Mouse (Mus musculus): ENCODE measurements at regions not wholly inside any gene's neighbourhood (a gene's known extent, or its start where the extent isn't known, plus 50 kb on each side); places are given as distances from the start of the nearest gene placed in this dataset.
A peak's percentile ranks its signal among the peaks of the same experiment; 100 is the strongest.

- no peak for DNase-seq
Measured at GRCm38 (mm10) chr11:112839721-112840494, 57.9 kb downstream of the Sox9 start.

DNA sequence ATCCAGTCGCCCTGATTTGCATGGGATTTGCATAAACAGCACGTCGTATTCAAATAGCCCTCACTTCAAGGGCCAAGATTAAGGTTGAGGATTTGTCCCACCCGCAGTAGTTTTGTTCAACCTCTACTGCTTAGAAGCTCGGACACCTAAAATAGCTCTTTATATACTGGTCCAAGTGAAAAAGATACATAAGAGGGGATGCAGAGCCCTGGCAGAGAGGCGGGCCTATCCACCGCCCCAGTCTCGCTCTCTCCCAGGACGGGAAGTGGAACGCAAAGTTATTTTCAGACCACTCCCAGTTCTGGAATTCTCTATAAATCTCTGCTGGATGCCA lies 58.4 kb downstream of the Sox9 start:
- no peak for DNase-seq

GRCm38 (mm10) chr11:112844258-112844901 lies 62.4 kb downstream of the Sox9 start:
- DNase-seq, result no peak

- no peak for DNase-seq
Measured at GRCm38 (mm10) chr11:112847146-112847545, 65.1 kb downstream of the Sox9 start.

- no peak for DNase-seq
Measured at GRCm38 (mm10) chr11:112847851-112848250, 65.8 kb downstream of the Sox9 start.

DNA sequence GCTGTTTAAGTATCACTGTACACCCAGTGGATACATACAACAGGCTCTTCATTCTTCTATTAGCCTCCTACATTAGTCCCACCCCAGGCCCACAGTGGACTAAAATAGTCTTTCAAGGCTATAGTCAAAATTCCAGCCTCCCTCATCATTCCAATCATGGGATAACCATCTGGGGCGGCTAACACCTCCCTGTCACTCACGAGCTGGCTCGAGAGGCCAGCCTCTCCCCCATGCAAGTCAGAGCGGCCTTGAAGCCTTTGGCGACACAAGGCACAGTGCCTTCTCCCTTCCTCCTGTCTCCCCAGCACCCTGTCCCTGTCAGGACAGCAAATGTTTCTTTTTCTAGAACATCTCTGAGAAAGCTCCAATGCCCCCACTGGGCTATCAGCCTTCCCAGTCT lies 68.0 kb downstream of the Sox9 start:
- DNase-seq, result no peak

- DNase-seq, result no peak
Measured at GRCm38 (mm10) chr11:112850532-112851272, 68.7 kb downstream of the Sox9 start.

GRCm38 (mm10) chr11:112851321-112851720 lies 69.3 kb downstream of the Sox9 start:
- no peak for DNase-seq

- no peak for DNase-seq
Measured at GRCm38 (mm10) chr11:112855975-112856374, 74.0 kb downstream of the Sox9 start.

- DNase-seq, result no peak
Measured at GRCm38 (mm10) chr11:112859309-112859708, 77.3 kb downstream of the Sox9 start.

DNA sequence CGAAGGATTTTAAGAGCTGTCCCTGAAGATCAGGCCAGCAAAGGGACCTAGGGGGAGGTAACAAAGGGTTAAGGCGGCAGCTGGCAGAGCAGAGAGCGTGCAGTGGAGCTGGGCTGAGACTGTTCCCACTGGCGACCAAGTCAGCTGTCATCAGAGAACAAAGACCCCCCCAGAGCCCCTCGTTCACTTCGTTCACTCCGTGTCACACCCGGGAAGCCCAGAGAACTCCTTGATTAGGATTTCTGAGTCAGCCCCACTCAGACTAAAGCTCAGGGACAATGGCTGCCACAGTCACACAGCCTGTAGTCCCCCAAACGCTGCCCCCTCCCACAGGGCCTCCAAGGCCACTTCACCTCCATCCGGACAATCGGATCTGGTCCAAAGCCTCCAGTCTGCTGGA lies 78.8 kb downstream of the Sox9 start:
- DNase-seq, result peak; percentile 50 to 57

- DNase-seq, result no peak
Measured at GRCm38 (mm10) chr11:112861233-112861632, 79.2 kb downstream of the Sox9 start.

- no peak for DNase-seq
Measured at GRCm38 (mm10) chr11:112865836-112866235, 83.8 kb downstream of the Sox9 start.

- DNase-seq, result no peak
Measured at GRCm38 (mm10) chr11:112869571-112869970, 87.5 kb downstream of the Sox9 start.

GRCm38 (mm10) chr11:112870201-112871035 lies 88.4 kb downstream of the Sox9 start:
- peak; percentile 34 to 46 for DNase-seq

DNA sequence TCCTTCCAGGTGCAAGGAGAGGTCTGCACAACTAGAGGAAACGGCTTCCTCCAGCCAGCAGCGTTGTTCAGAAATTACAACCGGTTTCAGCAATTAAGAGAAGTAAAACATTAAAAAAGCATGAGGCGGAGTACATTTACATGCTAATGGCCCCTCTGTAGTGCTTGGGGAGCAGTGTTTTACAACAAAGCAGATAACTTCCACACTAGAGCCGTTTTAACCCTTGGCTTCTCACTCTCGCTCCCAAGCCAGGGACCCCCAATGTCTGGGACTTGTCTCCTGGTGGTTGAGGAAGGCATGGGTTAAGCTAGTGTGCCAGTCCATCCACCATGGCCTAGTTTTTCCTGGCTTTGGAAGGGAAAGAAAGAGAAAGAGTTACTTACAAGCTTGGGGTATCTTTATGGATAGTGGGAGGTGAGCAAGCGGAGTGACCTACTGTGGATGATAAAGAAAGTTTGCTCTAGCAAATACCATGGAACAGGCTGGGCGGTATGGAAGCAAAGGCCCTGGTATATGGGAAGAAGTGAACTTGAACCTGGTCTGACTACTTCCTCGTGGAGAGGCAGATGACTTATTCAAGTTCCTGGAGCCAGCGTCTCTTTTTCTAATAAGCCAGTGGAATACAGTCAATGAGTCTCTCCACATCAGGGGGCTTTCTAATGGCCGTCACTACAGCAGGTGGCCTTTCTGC lies 90.8 kb downstream of the Sox9 start:
- DNase-seq, result no peak

DNA sequence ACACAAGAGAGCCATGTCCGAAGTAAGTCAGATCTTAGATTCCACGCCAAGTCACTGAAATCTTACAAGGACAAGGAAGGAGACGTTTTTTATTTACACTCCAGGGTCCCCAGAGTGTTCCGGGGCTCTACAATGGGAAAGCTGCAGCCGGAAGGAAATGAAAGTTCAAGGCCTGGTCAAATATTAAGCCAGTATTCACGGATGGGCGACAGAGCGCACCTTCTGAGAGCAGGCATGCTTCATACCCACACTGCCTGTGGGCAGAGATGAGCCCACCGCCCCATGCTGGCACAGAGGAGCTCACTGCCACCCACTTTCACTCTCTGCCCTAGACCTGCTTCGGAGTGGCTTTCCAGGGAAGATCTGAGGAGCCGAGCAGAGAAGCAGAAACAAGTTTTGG lies 92.2 kb downstream of the Sox9 start:
- DNase-seq, result no peak

GRCm38 (mm10) chr11:112876226-112876625 lies 94.2 kb downstream of the Sox9 start:
- no peak for DNase-seq

DNA sequence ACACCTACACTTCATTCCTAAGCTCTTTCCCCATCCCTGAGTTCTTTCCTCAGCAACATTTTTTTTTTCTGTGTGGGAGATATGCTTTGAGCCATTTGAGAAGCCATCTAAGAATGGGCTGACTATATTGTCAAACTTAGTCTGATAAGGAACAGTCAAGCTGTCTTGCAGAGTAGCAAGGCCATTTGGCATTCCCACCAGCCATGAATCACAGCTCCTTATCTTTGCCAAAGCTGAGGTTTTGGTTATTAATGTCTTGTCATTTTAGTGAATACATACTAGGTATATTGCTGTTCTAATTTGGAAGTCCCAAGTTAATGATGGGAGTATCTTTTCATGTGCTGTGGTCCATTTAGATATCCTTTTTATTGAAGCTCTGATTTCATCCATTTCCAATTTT lies 96.4 kb downstream of the Sox9 start:
- no peak for DNase-seq

DNA sequence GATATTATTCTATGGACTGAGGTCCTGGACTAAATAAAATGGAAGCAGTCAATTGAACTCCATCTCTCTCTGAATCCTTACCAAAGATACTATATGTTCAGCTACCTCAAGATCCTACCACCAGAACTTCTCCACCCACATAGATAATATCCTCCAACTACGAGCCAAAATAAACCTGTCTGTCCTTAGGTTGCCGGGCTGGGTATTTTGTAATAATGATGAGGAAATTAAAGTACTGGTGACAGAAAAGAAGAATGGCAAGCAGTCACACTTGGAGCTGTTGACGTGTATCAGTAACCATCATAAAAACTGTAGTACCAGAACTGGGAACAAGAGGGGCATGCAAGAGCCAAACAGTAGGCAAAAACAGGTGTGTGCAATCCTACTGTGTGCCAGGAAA lies 98.7 kb downstream of the Sox9 start:
- no peak for DNase-seq

- DNase-seq, result no peak
Measured at GRCm38 (mm10) chr11:112885336-112885940, 103.4 kb downstream of the Sox9 start.

DNA sequence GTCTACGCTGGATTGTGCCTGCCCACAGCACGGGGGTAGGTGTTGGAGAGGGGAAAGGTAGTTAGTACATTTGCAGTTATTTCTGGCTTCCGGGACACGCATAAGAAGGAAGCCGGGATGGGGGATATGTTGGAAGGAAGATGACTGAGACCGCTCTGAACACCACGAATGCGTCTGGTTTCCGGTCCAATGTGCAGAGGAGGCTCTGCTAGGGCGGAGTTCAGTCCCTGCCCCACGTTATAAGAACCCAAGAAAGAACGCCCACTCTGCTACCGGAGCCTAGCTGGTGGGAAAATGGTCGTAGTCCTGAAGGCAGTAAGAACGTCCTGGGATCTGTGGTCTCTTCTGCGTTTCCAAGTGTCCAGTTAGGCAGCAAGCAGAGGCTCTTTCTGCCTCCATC lies 104.1 kb downstream of the Sox9 start:
- DNase-seq, result no peak
